Mouse (Mus musculus) intestine, postnatal 0 days (tissue): Measurements from ENCODE around the gene Il12a. TPM values are rescaled to one million over a fixed set of nuclear protein-coding genes. Genes with fewer than 3 reads are reported as not detected.

Source experiments
- ATAC-seq: fragments of 200-750 bp; cut with Nextera tagmentation; 2 replicates; pipeline ENCODE4 v1.8.0; 2017; ENCODE audit warnings: mild to moderate bottlenecking, moderate TSS enrichment, moderate library complexity
- H3K27ac ChIP-seq: fragments of 300-500 bp; sonication (generic); 2 replicates; pipeline ENCODE4 v1.5.1; 2014; ENCODE audit warnings: mild to moderate bottlenecking, low read depth, low read length, moderate library complexity
- H3K27me3 ChIP-seq: fragments of 300-500 bp; sonication (generic); replicated peaks from 2 replicates; pipeline ENCODE4 v1.6.1; 2014; ENCODE audit warnings: low read length, mixed read lengths; ENCODE audit not compliant: control insufficient read depth, insufficient read depth
- H3K36me3 ChIP-seq: fragments of 300-500 bp; sonication (generic); 2 replicates; pipeline ENCODE4 v1.6.1; 2014; ENCODE audit warnings: mild to moderate bottlenecking, moderate library complexity; ENCODE audit not compliant: control insufficient read depth, insufficient read depth
- H3K4me1 ChIP-seq: fragments of 300-500 bp; sonication (generic); replicated peaks from 2 replicates; pipeline ENCODE4 v1.6.1; 2014; ENCODE audit warnings: antibody characterized with exemption, low read length, mixed read lengths; ENCODE audit not compliant: control insufficient read depth, insufficient read depth
- H3K4me2 ChIP-seq: fragments of 300-500 bp; sonication (generic); replicated peaks from 2 replicates; pipeline ENCODE4 v1.6.1; 2014; ENCODE audit warnings: low read depth, mild to moderate bottlenecking, moderate library complexity
- H3K4me3 ChIP-seq: fragments of 300-500 bp; sonication (generic); 2 replicates; pipeline ENCODE4 v1.5.1; 2014; ENCODE audit warnings: low read depth, low read length
- H3K9ac ChIP-seq: fragments of 300-500 bp; sonication (generic); 2 replicates; pipeline ENCODE4 v1.6.1; 2014; ENCODE audit warnings: mild to moderate bottlenecking, low read depth, low read length
- H3K9me3 ChIP-seq: fragments of 300-500 bp; sonication (generic); 2 replicates; pipeline ENCODE4 v1.6.1; 2016; ENCODE audit warnings: mixed run types; ENCODE audit not compliant: control insufficient read depth
- CTCF ChIP-seq: sonication (generic); IDR thresholded peaks from 2 replicates; pipeline ENCODE4 v1.5.1; 2016; ENCODE audit warnings: low read depth, mild to moderate bottlenecking, control low read depth, antibody characterized with exemption, moderate library complexity
- WGBS: fragments of 180-500 bp; shearing (Covaris S2); extraction: QIAGEN DNeasy Blood & Tissue Kit; methylation state at CpG from one replicate; pipeline ENCODE4 v1.1.7; 2014; 5-methylcytosine and 5-hydroxymethylcytosine counted together
- polyA plus RNA-seq: library from polyadenylated mRNA; unstranded; fragments of >200 nt; fragmentation: Nextera tagmentation; extraction: Ambion mirVana; gene quantifications from 2 replicates; pipeline ENCODE4 v1.2.1, GENCODE M21; 2015

Gene Il12a
- polyA plus RNA-seq, 1 experiment from 2014 or later = not detected

GRCm38 (mm10) chr3:68669418-68669974, 20.9 kb upstream of the Il12a start:
- Histone ChIP-seq H3K9ac (no peak overlapping the region), H3K4me3 (no peak overlapping the region), H3K27me3 (no peaks in the 10 kb centered on the region), H3K4me1 (no peaks in the 10 kb centered on the region), H3K27ac (no peak overlapping the region), H3K9me3 (no peaks in the 10 kb centered on the region), H3K4me2 (no peak overlapping the region), H3K36me3 (no peaks in the 10 kb centered on the region)
- no peak for ATAC-seq
- 73% methylated on average over 5 of the region's 5 CpGs for WGBS
- TF ChIP-seq CTCF = no peak

DNA sequence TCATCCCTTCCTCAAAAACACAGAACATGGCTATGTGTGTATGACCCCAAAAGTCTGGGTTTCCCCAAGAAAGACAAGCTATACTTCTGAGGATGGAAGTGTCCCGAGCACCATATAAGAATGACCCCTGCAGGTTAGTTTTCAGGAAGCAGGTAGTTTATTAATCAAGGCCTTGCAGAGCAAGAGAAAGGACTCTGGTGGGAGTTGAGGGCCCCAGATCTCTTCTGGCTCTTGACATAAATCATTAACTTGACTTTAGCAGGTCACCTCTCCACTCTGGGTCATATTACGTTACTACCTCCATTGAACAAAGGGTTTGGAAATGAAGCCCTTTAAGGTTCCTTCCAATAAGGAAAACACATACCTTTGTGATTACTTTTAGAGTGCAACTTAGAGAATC, 15.7 kb upstream of the Il12a start:
- Histone ChIP-seq H3K4me1 (no peaks in the 10 kb centered on the region), H3K4me2 (no peak overlapping the region), H3K27me3 (no peaks in the 10 kb centered on the region), H3K9ac (no peak overlapping the region), H3K27ac (no peak overlapping the region), H3K9me3 (no peaks in the 10 kb centered on the region), H3K4me3 (no peak overlapping the region), H3K36me3 (no peaks in the 10 kb centered on the region)
- ATAC-seq = no peak
- TF ChIP-seq CTCF = no peak
- WGBS = 38% methylated on average over 2 of the region's 2 CpGs

DNA sequence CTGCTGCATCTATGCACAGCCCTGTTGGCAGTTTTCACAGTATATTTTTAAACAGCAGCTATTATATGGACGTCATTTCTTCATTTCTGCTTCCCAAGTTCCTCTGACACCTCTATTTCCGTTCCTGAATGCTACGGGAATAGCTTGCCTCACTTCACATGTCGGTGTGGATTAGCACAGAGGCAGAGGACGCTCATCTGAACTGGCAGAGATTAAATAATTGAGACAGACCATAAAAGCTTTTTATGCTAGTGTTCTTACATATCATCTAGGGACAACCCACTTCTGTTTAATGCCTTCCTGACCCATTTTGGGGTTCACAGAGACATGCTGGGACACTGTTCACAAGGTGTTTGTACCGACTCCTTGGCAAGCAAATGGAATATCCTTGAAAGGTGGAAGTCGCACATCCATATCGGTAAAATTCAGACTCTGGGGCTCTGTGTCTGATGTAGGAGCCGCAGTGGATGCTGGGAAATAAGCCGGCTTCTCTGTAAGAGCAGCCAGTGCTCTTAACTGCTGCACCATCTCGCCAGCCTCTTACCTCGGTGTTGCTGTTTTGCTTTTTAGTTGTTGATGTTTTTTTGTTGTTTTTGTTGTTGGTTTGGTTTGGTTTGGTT, 15.1 kb upstream of the Il12a start:
- no peak for TF ChIP-seq CTCF
- WGBS = 88% methylated on average over 12 of the region's 12 CpGs
- Histone ChIP-seq H3K4me3 (no peak overlapping the region), H3K4me2 (no peak overlapping the region), H3K36me3 (no peaks in the 10 kb centered on the region), H3K9ac (no peak overlapping the region), H3K27ac (no peak overlapping the region), H3K4me1 (no peaks in the 10 kb centered on the region), H3K9me3 (no peaks in the 10 kb centered on the region), H3K27me3 (no peaks in the 10 kb centered on the region)
- ATAC-seq = no peak

DNA sequence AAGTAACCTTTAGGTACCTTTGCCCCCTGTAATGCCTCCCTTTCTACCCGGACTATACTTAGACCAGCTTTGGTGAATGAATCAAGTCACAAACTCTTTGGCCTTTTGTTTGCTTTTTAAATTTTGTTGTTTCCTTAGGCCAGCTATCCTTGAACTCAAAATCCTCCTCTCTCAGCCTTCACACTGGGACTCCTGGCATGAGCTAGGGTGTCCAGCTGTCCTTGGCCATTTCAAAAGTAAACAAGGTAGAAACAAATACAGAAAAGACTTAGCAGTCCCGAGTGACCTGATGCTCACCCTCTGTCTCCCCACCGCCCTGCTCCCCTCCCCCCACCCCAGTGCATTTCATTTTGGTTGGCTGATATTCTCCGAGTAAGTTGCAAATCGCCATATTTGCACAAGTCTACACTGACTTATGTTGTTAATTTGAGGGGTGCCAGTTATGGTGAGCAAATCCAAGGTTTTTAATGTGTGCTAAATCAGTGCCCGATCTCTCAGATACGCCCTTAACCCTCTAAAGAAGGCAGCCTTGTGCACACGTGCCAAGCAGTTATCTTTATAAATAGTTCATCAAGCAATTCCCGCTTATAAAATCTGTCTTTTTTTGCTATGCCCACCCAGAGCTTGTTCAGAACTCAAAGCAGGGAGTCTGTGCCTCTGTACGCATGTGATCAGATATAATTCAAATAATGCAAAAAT, 14.3 kb upstream of the Il12a start:
- no peaks in the 10 kb centered on the region for H3K27me3 ChIP-seq
- no peaks in the 10 kb centered on the region for H3K9me3 ChIP-seq
- H3K4me1 ChIP-seq = no peaks in the 10 kb centered on the region
- TF ChIP-seq CTCF = no peak
- no peak overlapping the region for H3K4me2 ChIP-seq
- H3K9ac ChIP-seq = no peak overlapping the region
- no peaks in the 10 kb centered on the region for H3K36me3 ChIP-seq
- 62% methylated on average over 10 of the region's 10 CpGs for WGBS
- H3K4me3 ChIP-seq = no peak overlapping the region
- H3K27ac ChIP-seq = no peak overlapping the region
- ATAC-seq = no peak

DNA sequence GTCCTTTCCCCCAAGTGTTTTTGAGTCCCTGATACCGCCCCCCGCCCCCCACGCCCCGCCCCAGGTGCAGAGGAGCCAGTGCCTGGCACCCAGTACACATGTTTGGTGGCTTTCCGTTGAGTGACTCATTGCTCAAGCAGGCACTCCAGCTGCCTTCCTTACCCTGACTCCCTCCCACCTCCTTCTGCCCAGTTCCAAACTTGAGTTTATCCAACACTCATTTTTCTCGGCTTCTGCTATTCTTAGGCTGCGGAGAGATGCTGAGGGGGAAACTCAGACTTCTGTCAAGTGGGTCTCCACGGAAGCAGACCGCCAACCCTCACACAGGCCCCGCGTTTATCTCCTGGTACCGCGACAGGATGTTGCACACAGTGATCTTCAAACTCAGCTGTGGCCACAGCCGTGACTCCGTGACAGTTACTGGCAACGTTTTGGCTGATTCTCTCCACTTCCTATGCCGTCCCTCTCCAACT, 13.6 kb upstream of the Il12a start:
- Histone ChIP-seq H3K36me3 (no peaks in the 10 kb centered on the region), H3K27me3 (no peaks in the 10 kb centered on the region), H3K27ac (no peak overlapping the region), H3K9me3 (no peaks in the 10 kb centered on the region), H3K4me3 (no peak overlapping the region), H3K4me1 (no peaks in the 10 kb centered on the region), H3K4me2 (peak overlapping the region; percentile 51), H3K9ac (no peak overlapping the region)
- no peak for TF ChIP-seq CTCF
- no peak for ATAC-seq
- 20% methylated on average over 17 of the region's 17 CpGs for WGBS

DNA sequence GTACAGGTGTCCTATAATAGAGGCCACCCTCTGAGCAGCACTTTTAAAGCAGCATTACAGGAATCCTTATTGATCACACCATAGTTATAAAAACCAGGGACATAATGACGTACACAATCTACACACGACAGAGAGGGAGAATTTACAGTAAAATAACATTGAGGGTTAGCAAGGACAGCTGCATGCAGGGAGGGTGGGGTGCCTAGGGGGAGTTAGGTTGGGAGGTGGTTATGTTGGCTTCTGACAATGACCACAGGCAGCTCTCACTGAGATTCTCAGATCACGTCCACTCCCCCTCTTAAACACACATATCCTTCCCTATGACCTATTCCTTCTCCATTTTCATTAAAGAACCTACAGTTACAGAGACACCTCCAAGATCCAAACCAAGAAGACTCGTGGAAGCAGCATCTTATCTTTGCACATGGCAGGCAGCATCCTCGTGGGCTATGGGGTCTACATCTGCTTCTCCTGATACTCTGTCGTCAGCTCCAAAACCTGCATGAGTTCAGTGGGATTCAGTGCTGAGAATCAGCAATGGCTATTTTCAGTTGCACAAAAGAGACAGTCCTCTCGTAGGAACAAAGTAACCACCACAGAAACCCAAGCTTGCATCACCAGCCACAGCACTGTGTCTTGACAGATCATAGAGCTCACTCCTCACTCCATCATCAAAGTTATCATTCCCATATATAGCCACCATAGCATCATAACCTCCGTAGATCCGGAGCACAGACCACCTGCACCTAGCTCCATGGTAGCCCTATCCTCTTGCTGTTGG, 11.4 kb upstream of the Il12a start:
- no peak overlapping the region for H3K27ac ChIP-seq
- no peak overlapping the region for H3K4me3 ChIP-seq
- H3K9me3 ChIP-seq = no peaks in the 10 kb centered on the region
- H3K27me3 ChIP-seq = no peaks in the 10 kb centered on the region
- H3K9ac ChIP-seq = no peak overlapping the region
- no peak for ATAC-seq
- no peak for TF ChIP-seq CTCF
- H3K4me2 ChIP-seq = no peak overlapping the region
- H3K36me3 ChIP-seq = no peaks in the 10 kb centered on the region
- H3K4me1 ChIP-seq = no peaks in the 10 kb centered on the region
- WGBS = 82% methylated on average over 9 of the region's 9 CpGs
